Mouse (Mus musculus) heart, embryonic 15.5 days (tissue): Measurements from ENCODE around the gene Rps12. TPM values are rescaled to one million over a fixed set of nuclear protein-coding genes. Genes with fewer than 3 reads are reported as not detected.
"Not testable (repeated sequence)": the region's sequence is repeated elsewhere in the genome, so short reads cannot be mapped to it uniquely, and the experiment has no call there.

Experiments used
- ATAC-seq: fragments of 200-750 bp; cut with Nextera tagmentation; replicated peaks from 2 replicates; pipeline ENCODE4 v1.8.0; 2017; ENCODE audit warnings: low read depth, moderate TSS enrichment; ENCODE audit not compliant: insufficient number of reproducible peaks, insufficient read depth, low FRiP score
- H3K27ac ChIP-seq: fragments of 300-500 bp; sonication (generic); 2 replicates; pipeline ENCODE4 v1.5.1; 2015; ENCODE audit warnings: mild to moderate bottlenecking, inconsistent platforms
- H3K27me3 ChIP-seq: fragments of 300-500 bp; sonication (generic); 2 replicates; pipeline ENCODE4 v1.6.1; 2015; ENCODE audit warnings: inconsistent platforms
- H3K36me3 ChIP-seq: fragments of 300-500 bp; sonication (generic); 2 replicates; pipeline ENCODE4 v1.6.1; 2015; ENCODE audit warnings: mild to moderate bottlenecking, inconsistent platforms
- H3K4me1 ChIP-seq: fragments of 300-500 bp; sonication (generic); replicated peaks from 2 replicates; pipeline ENCODE4 v1.6.1; 2015; ENCODE audit warnings: inconsistent platforms
- H3K4me2 ChIP-seq: fragments of 300-500 bp; sonication (generic); 2 replicates; pipeline ENCODE4 v1.6.1; 2015; ENCODE audit warnings: inconsistent platforms, mild to moderate bottlenecking, moderate library complexity
- H3K4me3 ChIP-seq: fragments of 300-500 bp; sonication (generic); 2 replicates; pipeline ENCODE4 v1.5.1; 2015; ENCODE audit warnings: mild to moderate bottlenecking, inconsistent platforms
- H3K9ac ChIP-seq: fragments of 300-500 bp; sonication (generic); 2 replicates; pipeline ENCODE4 v1.6.1; 2015; ENCODE audit warnings: mild to moderate bottlenecking, inconsistent platforms
- H3K9me3 ChIP-seq: fragments of 300-500 bp; sonication (generic); replicated peaks from 2 replicates; pipeline ENCODE4 v1.6.1; 2016; ENCODE audit warnings: inconsistent platforms
- WGBS: fragments of 180-500 bp; shearing (Covaris S2); methylation state at CpG from one replicate; pipeline ENCODE4 v1.1.7; 2015; ENCODE audit warnings: mixed read lengths; 5-methylcytosine and 5-hydroxymethylcytosine counted together
- polyA plus RNA-seq: library from polyadenylated mRNA; unstranded; fragments of >200 nt; fragmentation: Nextera tagmentation; extraction: Ambion mirVana; gene quantifications from 2 replicates; pipeline ENCODE4 v1.2.1, GENCODE M21; 2015

The Rps12 gene
- polyA plus RNA-seq, 1 experiment from 2014 or later: 89.3 TPM

GRCm38 (mm10) chr10:23802911-23803310, 15.8 kb upstream of the Rps12 start:
- Histone ChIP-seq H3K4me3 (no peak overlapping the region), H3K9ac (no peak overlapping the region), H3K27me3 (no peaks in the 10 kb centered on the region), H3K36me3 (peaks cover 22% of the 10 kb centered on the region; the same call in 1 of the 2 replicates), H3K27ac (no peak overlapping the region), H3K4me1 (no peaks in the 10 kb centered on the region), H3K4me2 (no peak overlapping the region), H3K9me3 (no peaks in the 10 kb centered on the region)
- no peak for ATAC-seq
- WGBS: 44% methylated on average over 3 of the region's 3 CpGs

GRCm38 (mm10) chr10:23799933-23800332, 12.9 kb upstream of the Rps12 start:
- ATAC-seq: no peak
- H3K4me3 ChIP-seq: no peak overlapping the region
- 0 out of 2 replicates have a peak, but pooled peaks cover 6% of the 10 kb centered on the region for H3K4me1 ChIP-seq
- peaks cover 10% of the 10 kb centered on the region; the same call in 1 of the 2 replicates for H3K36me3 ChIP-seq
- H3K4me2 ChIP-seq: no peak overlapping the region
- H3K9me3 ChIP-seq: no peaks in the 10 kb centered on the region
- 50% methylated on average over 3 of the region's 3 CpGs for WGBS
- no peak overlapping the region for H3K9ac ChIP-seq
- H3K27me3 ChIP-seq: no peaks in the 10 kb centered on the region
- no peak overlapping the region for H3K27ac ChIP-seq

GRCm38 (mm10) chr10:23798142-23798541, 11.1 kb upstream of the Rps12 start:
- Histone ChIP-seq H3K27ac (no peak overlapping the region), H3K4me3 (no peak overlapping the region), H3K27me3 (no peaks in the 10 kb centered on the region), H3K4me1 (0 out of 2 replicates have a peak, but pooled peaks cover 6% of the 10 kb centered on the region), H3K9me3 (no peaks in the 10 kb centered on the region), H3K9ac (no peak overlapping the region), H3K4me2 (no peak overlapping the region), H3K36me3 (peaks cover 9% of the 10 kb centered on the region; the same call in 1 of the 2 replicates)
- WGBS: 76% methylated on average over 1 of the region's 1 CpGs
- ATAC-seq: no peak

GRCm38 (mm10) chr10:23797606-23798005, 10.5 kb upstream of the Rps12 start:
- H3K4me1 ChIP-seq: 0 out of 2 replicates have a peak, but pooled peaks cover 6% of the 10 kb centered on the region
- peak overlapping the region; percentile 79 for H3K4me3 ChIP-seq
- no peaks in the 10 kb centered on the region for H3K27me3 ChIP-seq
- no peak overlapping the region for H3K27ac ChIP-seq
- H3K9me3 ChIP-seq: no peaks in the 10 kb centered on the region
- H3K4me2 ChIP-seq: peak overlapping the region; percentile 76
- H3K36me3 ChIP-seq: peaks cover 9% of the 10 kb centered on the region; the same call in 1 of the 2 replicates
- ATAC-seq: no peak
- H3K9ac ChIP-seq: 0 out of 2 replicates have a peak overlapping the region, but pooled peaks have one; percentile 21
- WGBS: 25% methylated on average over 3 of the region's 3 CpGs

GRCm38 (mm10) chr10:23796551-23797503, 9.8 kb upstream of the Rps12 start, which contains the start of gene Slc18b1:
Gene Slc18b1 (plus strand): TSS chr10:23796986.
- WGBS: 5% methylated on average over 43 of the region's 43 CpGs
- 0 out of 2 replicates have a peak, but pooled peaks cover 6% of the 10 kb centered on the region for H3K4me1 ChIP-seq
- peak within 1 kb of the TSS; percentile 29 for H3K27ac ChIP-seq
- H3K27me3 ChIP-seq: no peaks in the 10 kb centered on the region
- H3K4me3 ChIP-seq: peak within 1 kb of the TSS; percentile 79
- no peaks in the 10 kb centered on the region for H3K9me3 ChIP-seq
- ATAC-seq: no peak; the same call in 1 of the 2 replicates
- H3K36me3 ChIP-seq: peaks cover 7% of the 10 kb centered on the region; the same call in 1 of the 2 replicates
- H3K9ac ChIP-seq: peak within 1 kb of the TSS; percentile 81
- peak within 1 kb of the TSS; percentile 76 for H3K4me2 ChIP-seq

- Histone ChIP-seq H3K27ac (no peak overlapping the region), H3K9me3 (no peaks in the 10 kb centered on the region), H3K36me3 (peaks cover 3% of the 10 kb centered on the region; the same call in 1 of the 2 replicates), H3K4me1 (0 out of 2 replicates have a peak, but pooled peaks cover 6% of the 10 kb centered on the region), H3K4me3 (peak overlapping the region; percentile 79), H3K4me2 (peak overlapping the region; percentile 76), H3K9ac (no peak overlapping the region), H3K27me3 (no peaks in the 10 kb centered on the region)
- no peak for ATAC-seq
- WGBS: 53% methylated on average over 9 of the region's 9 CpGs
Observed at GRCm38 (mm10) chr10:23795871-23796520, 8.9 kb upstream of the Rps12 start.

- ATAC-seq: no peak
- Histone ChIP-seq H3K27me3 (no peaks in the 10 kb centered on the region), H3K4me2 (peak overlapping the region; percentile 69), H3K36me3 (peaks cover 27% of the 10 kb centered on the region), H3K4me3 (peak overlapping the region; percentile 96), H3K4me1 (peaks cover 26% of the 10 kb centered on the region), H3K9ac (peak overlapping the region; percentile 66), H3K9me3 (no peaks in the 10 kb centered on the region), H3K27ac (peak overlapping the region; percentile 85)
- 4% methylated on average over 8 of the region's 8 CpGs for WGBS
Observed at GRCm38 (mm10) chr10:23788056-23788600, 1.1 kb upstream of the Rps12 start.

GRCm38 (mm10) chr10:23786631-23787038, 440 bp downstream of the Rps12 start:
- Histone ChIP-seq H3K4me1 (peaks cover 35% of the 10 kb centered on the region), H3K27ac (peak overlapping the region; percentile 72), H3K4me3 (peak overlapping the region; percentile 96), H3K9ac (peak overlapping the region; percentile 98), H3K36me3 (peaks cover 27% of the 10 kb centered on the region), H3K4me2 (peak overlapping the region; percentile 76)
- not testable (repeated sequence) for H3K27me3 ChIP-seq, H3K9me3 ChIP-seq
- ATAC-seq: peak; percentile 14
- under 1% methylated on average over 23 of the region's 23 CpGs for WGBS

- Histone ChIP-seq H3K36me3 (peaks cover 30% of the 10 kb centered on the region), H3K4me1 (peaks cover 35% of the 10 kb centered on the region), H3K4me3 (peak overlapping the region; percentile 96), H3K9me3 (no peaks in the 10 kb centered on the region), H3K27ac (peak overlapping the region; percentile 72), H3K27me3 (no peaks in the 10 kb centered on the region), H3K9ac (peak overlapping the region; percentile 98), H3K4me2 (peak overlapping the region; percentile 76)
- no peak for ATAC-seq
- WGBS: 3% methylated on average over 4 of the region's 4 CpGs
Observed at GRCm38 (mm10) chr10:23786040-23786439, 1.0 kb downstream of the Rps12 start.

GRCm38 (mm10) chr10:23785599-23785998, 1.5 kb downstream of the Rps12 start:
- H3K27ac ChIP-seq, H3K9me3 ChIP-seq, ATAC-seq, H3K27me3 ChIP-seq: not testable (repeated sequence)
- peak overlapping the region; percentile 98; the same call in 1 of the 2 replicates for H3K9ac ChIP-seq
- 41% methylated on average over 7 of the region's 7 CpGs for WGBS
- H3K4me1 ChIP-seq: peaks cover 35% of the 10 kb centered on the region
- peaks cover 30% of the 10 kb centered on the region for H3K36me3 ChIP-seq
- peak overlapping the region; percentile 76 for H3K4me2 ChIP-seq
- peak overlapping the region; percentile 96 for H3K4me3 ChIP-seq

- Histone ChIP-seq H3K4me3 (no peak overlapping the region), H3K9me3 (no peaks in the 10 kb centered on the region), H3K9ac (no peak overlapping the region), H3K27me3 (no peaks in the 10 kb centered on the region), H3K4me2 (no peak overlapping the region), H3K27ac (no peak overlapping the region), H3K36me3 (peaks cover 30% of the 10 kb centered on the region), H3K4me1 (peaks cover 35% of the 10 kb centered on the region)
- WGBS: 41% methylated on average over 2 of the region's 2 CpGs
- ATAC-seq: no peak
Observed at GRCm38 (mm10) chr10:23784121-23784520, 3.0 kb downstream of the Rps12 start.
